Mouse (Mus musculus): ENCODE results near the gene Zfp541.
A peak's percentile ranks its signal among the peaks of the same experiment; 100 is the strongest.

Zfp541 gene

GRCm38 (mm10) chr7:16061219-16062098, at the start of gene Zfp541:
Gene Zfp541, plus strand, starts transcription at chr7:16061814.
- no peak for DNase-seq

- peak; percentile 54 for DNase-seq
Measured at GRCm38 (mm10) chr7:16012576-16013263, 48.9 kb upstream of the Zfp541 start.

GRCm38 (mm10) chr7:16013722-16014275, 47.8 kb upstream of the Zfp541 start:
- DNase-seq: no peak

- DNase-seq: no peak
Measured at GRCm38 (mm10) chr7:16014521-16015175, 47.0 kb upstream of the Zfp541 start.

- no peak for DNase-seq
Measured at GRCm38 (mm10) chr7:16015384-16015783, 46.2 kb upstream of the Zfp541 start.

- peak; percentile 77 for DNase-seq
Measured at GRCm38 (mm10) chr7:16018016-16018810, 43.4 kb upstream of the Zfp541 start.

GRCm38 (mm10) chr7:16019256-16020094, 42.1 kb upstream of the Zfp541 start:
- DNase-seq: no peak

GRCm38 (mm10) chr7:16024603-16025222, 36.9 kb upstream of the Zfp541 start:
- DNase-seq: no peak

- peak; percentile 69 for DNase-seq
Measured at GRCm38 (mm10) chr7:16028102-16028927, 33.3 kb upstream of the Zfp541 start.

GRCm38 (mm10) chr7:16031072-16031471, 30.5 kb upstream of the Zfp541 start:
- no peak for DNase-seq

GRCm38 (mm10) chr7:16033059-16033458, 28.6 kb upstream of the Zfp541 start:
- DNase-seq: no peak

GRCm38 (mm10) chr7:16033580-16034461, 27.8 kb upstream of the Zfp541 start:
- DNase-seq: no peak

GRCm38 (mm10) chr7:16036972-16037371, 24.6 kb upstream of the Zfp541 start:
- DNase-seq: no peak

GRCm38 (mm10) chr7:16039363-16039762, 22.3 kb upstream of the Zfp541 start:
- DNase-seq: no peak

- no peak for DNase-seq
Measured at GRCm38 (mm10) chr7:16041208-16041607, 20.4 kb upstream of the Zfp541 start.

GRCm38 (mm10) chr7:16042850-16043775, 18.5 kb upstream of the Zfp541 start:
- DNase-seq: no peak

GRCm38 (mm10) chr7:16043861-16044435, 17.7 kb upstream of the Zfp541 start:
- no peak for DNase-seq

All from lung, postnatal 10 days (tissue).